Mouse (Mus musculus) E14TG2a.4 (cell line): ENCODE data around the gene Wdfy3.
A peak's percentile ranks its signal among the peaks of the same experiment; 100 is the strongest.
"Not testable (repeated sequence)": the region's sequence is repeated elsewhere in the genome, so short reads cannot be mapped to it uniquely, and the experiment has no call there.

ENCODE experiments used
- H3K27me3 ChIP-seq: 2 replicates; pipeline ENCODE4 v1.6.1; 2014; ENCODE audit warnings: low read length, control low read depth; ENCODE audit not compliant: insufficient read depth
- H3K36me3 ChIP-seq: 2 replicates; pipeline ENCODE4 v1.6.1; 2014; ENCODE audit warnings: low read length, control low read depth; ENCODE audit not compliant: insufficient read depth
- H3K4me1 ChIP-seq: replicated peaks from 2 replicates; pipeline ENCODE4 v1.6.1; 2014; ENCODE audit warnings: low read depth, low read length, control low read depth
- H3K4me3 ChIP-seq: replicated peaks from 2 replicates; pipeline ENCODE4 v1.5.1; 2014; ENCODE audit warnings: mild to moderate bottlenecking, low read length
- H3K9me3 ChIP-seq: 2 replicates; pipeline ENCODE4 v1.6.1; 2014; ENCODE audit warnings: low read length, control low read depth
- CTCF ChIP-seq: conservative IDR thresholded peaks from 2 replicates; pipeline ENCODE4 v1.5.1; 2014; ENCODE audit warnings: low read length
- NANOG ChIP-seq: IDR thresholded peaks from 2 replicates; pipeline ENCODE4 v1.6.1; 2014; ENCODE audit warnings: borderline replicate concordance, low read length, mixed read lengths
- POU5F1 ChIP-seq: IDR thresholded peaks from 2 replicates; pipeline ENCODE4 v1.6.1; 2014; ENCODE audit warnings: low read length, borderline replicate concordance

The Wdfy3 gene

DNA sequence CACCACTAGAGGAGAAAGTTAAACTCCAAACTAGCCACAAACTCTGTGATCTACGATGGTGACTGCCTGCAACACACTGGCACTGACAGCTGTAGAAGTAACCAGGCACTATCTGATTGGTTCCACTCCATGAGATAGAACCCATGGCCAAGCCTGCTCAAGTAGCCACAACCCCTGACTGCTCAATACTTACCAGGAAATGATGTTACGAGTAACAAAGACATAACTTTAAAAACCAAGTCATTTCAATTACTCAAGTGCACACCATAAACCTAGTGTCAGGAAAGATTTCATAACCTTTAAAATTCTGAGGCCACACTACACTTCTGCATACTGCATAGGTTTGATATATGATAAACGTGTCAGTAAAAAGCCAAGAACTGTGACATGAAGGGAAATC, 164.1 kb downstream of the Wdfy3 start:
- Histone ChIP-seq H3K4me3 (no peak overlapping the region), H3K4me1 (peaks cover 44% of the 10 kb centered on the region)

GRCm38 (mm10) chr5:101904841-101905240, 164.9 kb downstream of the Wdfy3 start:
- H3K9me3 ChIP-seq, H3K4me3 ChIP-seq, H3K27me3 ChIP-seq: not testable (repeated sequence)
- Histone ChIP-seq H3K36me3 (peaks cover 78% of the 10 kb centered on the region), H3K4me1 (peaks cover 48% of the 10 kb centered on the region)

More for the DNA sequence above, 164.1 kb downstream of the Wdfy3 start:
- no peak for TF ChIP-seq NANOG
- TF ChIP-seq POU5F1 = no peak
- no peak for TF ChIP-seq CTCF
- Histone ChIP-seq H3K9me3 (no peaks in the 10 kb centered on the region), H3K36me3 (peaks cover 77% of the 10 kb centered on the region), H3K27me3 (no peaks in the 10 kb centered on the region)

GRCm38 (mm10) chr5:101902686-101903085, 167.0 kb downstream of the Wdfy3 start:
- Histone ChIP-seq H3K9me3 (no peaks in the 10 kb centered on the region), H3K4me1 (peaks cover 52% of the 10 kb centered on the region), H3K4me3 (no peak overlapping the region), H3K36me3 (peaks cover 73% of the 10 kb centered on the region), H3K27me3 (no peaks in the 10 kb centered on the region)
- TF ChIP-seq NANOG = no peak

DNA sequence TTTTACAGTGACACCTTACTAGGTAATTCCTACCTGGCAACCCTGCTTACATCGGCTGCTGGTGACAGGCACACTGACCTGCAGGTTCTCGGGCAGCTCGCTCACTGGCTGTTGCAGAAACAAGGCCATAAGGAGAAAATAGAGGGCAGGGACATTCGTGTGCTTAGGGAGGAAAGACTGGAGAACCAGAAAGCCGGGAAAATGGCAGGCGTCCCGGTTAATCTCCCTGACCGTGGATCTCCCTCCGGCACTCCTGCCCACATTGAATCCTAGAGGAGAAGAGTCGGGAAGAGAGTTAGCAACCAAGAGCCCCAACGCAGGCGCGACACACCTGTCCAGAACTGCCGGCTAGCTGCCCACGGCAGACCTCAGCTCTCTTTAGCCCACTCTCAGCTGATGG, 169.7 kb downstream of the Wdfy3 start:
- Histone ChIP-seq H3K4me3 (no peak overlapping the region), H3K9me3 (no peaks in the 10 kb centered on the region), H3K4me1 (peaks cover 64% of the 10 kb centered on the region), H3K27me3 (no peaks in the 10 kb centered on the region), H3K36me3 (peaks cover 63% of the 10 kb centered on the region)
- TF ChIP-seq CTCF (no peak), NANOG (no peak), POU5F1 (no peak)

DNA sequence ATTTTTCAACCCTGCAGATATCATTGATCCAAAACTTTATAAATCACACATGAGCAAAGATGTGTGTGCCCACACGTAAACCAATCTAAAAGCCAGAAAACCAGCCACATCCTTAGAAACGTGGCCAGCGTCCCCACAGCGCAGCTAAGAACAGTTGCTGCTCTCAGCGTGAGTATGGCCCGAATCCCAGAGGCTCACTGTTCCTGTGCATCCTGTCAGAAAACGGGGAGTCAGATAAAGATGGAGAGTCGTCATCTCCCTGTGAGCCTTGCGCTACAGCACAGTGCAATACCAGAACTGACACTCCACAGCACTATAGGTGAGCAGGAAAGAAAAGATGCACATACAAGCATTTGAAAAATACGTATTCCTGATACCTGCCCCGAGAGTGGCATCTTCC, 172.9 kb downstream of the Wdfy3 start:
- Histone ChIP-seq H3K4me3 (no peak overlapping the region), H3K9me3 (no peaks in the 10 kb centered on the region), H3K4me1 (peaks cover 55% of the 10 kb centered on the region), H3K36me3 (peaks cover 57% of the 10 kb centered on the region), H3K27me3 (no peaks in the 10 kb centered on the region)
- TF ChIP-seq POU5F1 (no peak), NANOG (no peak), CTCF (no peak)

DNA sequence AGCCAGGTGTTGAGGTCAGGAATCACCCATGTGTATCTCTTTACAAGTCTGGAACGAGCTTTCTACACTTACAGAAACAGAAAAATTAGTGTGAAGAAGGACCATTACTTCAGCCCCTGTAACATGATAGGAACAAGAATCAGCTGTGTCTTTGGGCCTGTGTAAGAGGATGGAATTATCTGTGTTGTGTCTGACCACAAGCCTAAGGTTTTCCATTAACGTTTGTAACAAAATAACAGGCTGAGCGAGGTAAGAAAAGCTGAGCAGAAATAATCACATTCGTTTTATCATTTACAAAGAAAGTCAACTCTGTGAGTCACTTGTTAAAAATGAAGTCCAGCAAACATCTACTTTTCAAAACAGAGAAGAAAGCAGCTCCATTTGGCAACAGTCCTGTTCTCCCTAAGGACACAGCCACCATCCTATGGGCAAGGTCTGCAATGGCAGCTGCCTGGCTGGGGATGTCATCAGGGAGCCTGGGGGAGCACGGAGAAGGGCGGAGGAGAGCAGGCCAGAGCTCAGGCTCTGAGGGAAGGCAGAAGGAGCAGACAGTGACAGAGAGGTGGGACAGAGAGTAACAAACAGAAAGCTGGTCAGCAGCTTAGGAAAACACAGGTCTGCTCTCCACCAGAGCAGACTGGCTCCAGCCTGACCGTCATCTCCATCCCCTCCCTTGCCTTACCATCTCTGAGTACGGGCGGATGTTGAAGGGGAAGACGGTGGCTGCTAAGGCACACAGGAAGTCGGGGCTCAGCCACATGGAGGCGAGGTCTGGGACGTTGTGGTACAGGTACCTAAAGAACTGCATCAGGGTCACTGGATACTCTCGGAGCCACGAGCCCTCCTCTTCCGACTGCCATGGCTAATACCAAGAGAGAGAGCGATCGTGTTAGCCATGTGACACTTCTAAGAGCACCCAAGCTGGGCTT, 173.7 kb downstream of the Wdfy3 start:
- peaks cover 47% of the 10 kb centered on the region for H3K4me1 ChIP-seq
- no peak for TF ChIP-seq NANOG
- no peak for TF ChIP-seq CTCF
- no peak for TF ChIP-seq POU5F1
- no peaks in the 10 kb centered on the region for H3K27me3 ChIP-seq
- peaks cover 51% of the 10 kb centered on the region for H3K36me3 ChIP-seq
- H3K4me3 ChIP-seq = no peak overlapping the region
- H3K9me3 ChIP-seq = no peaks in the 10 kb centered on the region

DNA sequence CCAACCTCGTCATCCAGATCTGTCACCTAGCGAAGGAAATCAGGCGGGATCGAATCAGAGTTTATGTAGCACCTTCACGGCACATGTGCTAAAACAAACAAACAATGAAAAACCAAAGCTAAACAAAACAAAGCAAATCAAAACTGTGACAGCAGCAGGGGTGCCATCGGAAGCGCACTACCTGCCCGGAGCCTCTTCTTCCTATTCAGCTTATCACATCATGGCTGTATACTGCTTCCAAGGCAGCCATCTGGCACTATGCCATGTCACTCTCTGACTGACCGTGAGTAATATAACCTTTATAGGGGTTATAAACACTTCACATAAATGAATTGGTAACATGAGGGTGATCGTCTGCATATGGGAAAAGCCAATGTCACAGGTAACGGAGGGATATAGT, 174.6 kb downstream of the Wdfy3 start:
- peaks cover 53% of the 10 kb centered on the region for H3K36me3 ChIP-seq
- no peak for TF ChIP-seq NANOG
- H3K9me3 ChIP-seq = no peaks in the 10 kb centered on the region
- H3K4me1 ChIP-seq = peaks cover 40% of the 10 kb centered on the region
- H3K4me3 ChIP-seq = no peak overlapping the region
- H3K27me3 ChIP-seq = no peaks in the 10 kb centered on the region

DNA sequence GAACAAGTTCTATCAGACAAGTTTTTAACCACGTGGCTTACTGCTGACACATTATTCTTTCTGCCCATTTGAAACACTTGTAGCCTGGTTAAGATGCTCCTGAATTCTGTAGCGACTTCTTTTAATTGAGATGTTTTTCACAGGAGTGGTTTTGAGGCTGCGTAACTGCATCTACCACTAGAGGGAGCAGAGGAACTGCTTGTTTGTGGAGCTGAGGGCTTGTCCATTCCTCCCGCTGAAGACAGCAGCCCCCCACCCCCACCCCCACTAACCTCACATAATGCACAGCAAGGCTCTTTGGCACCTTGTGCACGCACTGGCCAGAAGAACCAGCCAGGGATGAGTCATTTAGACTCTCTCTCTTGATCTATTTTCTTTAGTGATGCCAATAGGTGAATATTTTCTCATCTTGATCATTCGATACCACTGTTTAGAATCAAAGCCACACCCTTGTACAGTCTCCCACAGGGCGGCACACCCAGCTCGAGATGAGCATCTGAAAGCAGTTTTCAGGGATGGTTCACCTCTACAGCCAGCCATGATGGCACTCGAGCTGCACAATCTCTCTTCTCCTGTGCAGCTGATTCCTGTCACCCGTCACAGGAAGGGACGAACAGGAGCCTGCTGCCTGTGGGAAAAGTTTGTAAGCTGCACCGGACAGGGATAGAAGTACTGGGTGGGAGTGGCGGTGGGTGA, 175.8 kb downstream of the Wdfy3 start:
- no peaks in the 10 kb centered on the region for H3K27me3 ChIP-seq
- peaks cover 53% of the 10 kb centered on the region for H3K36me3 ChIP-seq
- no peak overlapping the region; the same call in 1 of the 2 replicates for H3K4me3 ChIP-seq
- TF ChIP-seq POU5F1 = no peak
- TF ChIP-seq NANOG = no peak
- TF ChIP-seq CTCF = peak; percentile 89
- H3K4me1 ChIP-seq = peaks cover 39% of the 10 kb centered on the region
- H3K9me3 ChIP-seq = no peaks in the 10 kb centered on the region

DNA sequence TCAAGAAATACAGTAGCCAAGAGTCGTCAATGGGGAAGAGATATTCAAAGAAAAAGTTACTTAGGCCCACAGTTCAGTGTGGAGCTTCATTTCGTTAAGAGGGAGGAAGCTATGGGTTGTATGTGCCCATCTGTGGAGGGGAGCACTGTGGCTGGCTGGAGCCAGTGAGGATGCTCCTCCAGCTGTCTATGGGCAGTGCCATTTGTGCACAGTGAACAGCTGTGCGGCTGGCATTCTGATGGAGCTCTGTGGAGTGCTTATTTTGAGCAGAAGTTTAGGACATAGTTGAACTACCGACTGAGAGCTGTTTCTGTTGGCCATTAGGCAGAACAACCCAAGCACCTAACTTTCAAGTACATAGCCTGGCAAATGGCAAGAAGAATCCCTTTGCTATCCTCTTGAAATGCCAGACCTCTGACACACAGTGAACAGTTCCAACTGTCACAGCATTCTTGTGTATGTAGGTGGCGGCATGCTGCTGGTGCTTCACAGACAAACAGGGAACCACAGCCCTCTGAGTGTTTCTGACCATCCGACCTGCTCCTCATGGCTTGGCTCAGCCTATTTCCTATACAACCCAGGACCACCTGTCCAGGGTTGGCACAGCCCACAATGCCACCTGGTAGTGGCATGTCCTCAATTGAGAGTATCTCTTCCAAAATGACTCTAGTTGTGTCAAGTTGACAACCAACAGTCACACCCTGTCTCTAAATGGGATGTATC, 177.9 kb downstream of the Wdfy3 start:
- Histone ChIP-seq H3K4me1 (peaks cover 46% of the 10 kb centered on the region), H3K27me3 (no peaks in the 10 kb centered on the region), H3K9me3 (no peaks in the 10 kb centered on the region), H3K4me3 (no peak overlapping the region), H3K36me3 (peaks cover 53% of the 10 kb centered on the region)
- no peak for TF ChIP-seq POU5F1
- no peak for TF ChIP-seq CTCF
- no peak for TF ChIP-seq NANOG
